Mouse (Mus musculus) monocyte, adult 2 months (primary cell): Measurements from ENCODE around the gene Atp8b4.
"Not testable (repeated sequence)": the region's sequence is repeated elsewhere in the genome, so short reads cannot be mapped to it uniquely, and the experiment has no call there.

ENCODE experiments used
- DNase-seq, 2 experiments: peaks; one replicate each; pipeline ENCODE4 v3.0.0; 2022; ENCODE audit warnings: low spot score in 2 of 2, low read depth in 1 of 2

Gene Atp8b4

GRCm38 (mm10) chr2:126500521-126500920, at the start of gene Atp8b4:
Atp8b4 (minus strand) TSS chr2:126500674.
- no peak for DNase-seq

- DNase-seq = no peak
Observed at GRCm38 (mm10) chr2:126549681-126550080, 49.2 kb upstream of the Atp8b4 start.

GRCm38 (mm10) chr2:126546392-126546791, 45.9 kb upstream of the Atp8b4 start:
- DNase-seq = no peak

GRCm38 (mm10) chr2:126545297-126545696, 44.8 kb upstream of the Atp8b4 start:
- DNase-seq = no peak

- DNase-seq = no peak
Observed at GRCm38 (mm10) chr2:126542211-126542610, 41.7 kb upstream of the Atp8b4 start.

- no peak for DNase-seq
Observed at GRCm38 (mm10) chr2:126540390-126540925, 40.0 kb upstream of the Atp8b4 start.

- no peak for DNase-seq
Observed at GRCm38 (mm10) chr2:126537654-126538053, 37.2 kb upstream of the Atp8b4 start.

GRCm38 (mm10) chr2:126530581-126530980, 30.1 kb upstream of the Atp8b4 start:
- no peak for DNase-seq

GRCm38 (mm10) chr2:126527461-126527860, 27.0 kb upstream of the Atp8b4 start:
- no peak for DNase-seq

GRCm38 (mm10) chr2:126524271-126524670, 23.8 kb upstream of the Atp8b4 start:
- DNase-seq = no peak

- DNase-seq = not testable (repeated sequence)
Observed at GRCm38 (mm10) chr2:126523101-126523745, 22.7 kb upstream of the Atp8b4 start.

GRCm38 (mm10) chr2:126522056-126522455, 21.6 kb upstream of the Atp8b4 start:
- DNase-seq = no peak

GRCm38 (mm10) chr2:126521471-126521870, 21.0 kb upstream of the Atp8b4 start:
- no peak for DNase-seq

- no peak for DNase-seq
Observed at GRCm38 (mm10) chr2:126520828-126521227, 20.4 kb upstream of the Atp8b4 start.

GRCm38 (mm10) chr2:126519872-126520581, 19.6 kb upstream of the Atp8b4 start:
- no peak for DNase-seq

- DNase-seq = no peak
Observed at GRCm38 (mm10) chr2:126515069-126515826, 14.8 kb upstream of the Atp8b4 start.

GRCm38 (mm10) chr2:126508228-126508627, 7.8 kb upstream of the Atp8b4 start:
- DNase-seq = no peak

GRCm38 (mm10) chr2:126507477-126507876, 7.0 kb upstream of the Atp8b4 start:
- DNase-seq = no peak

GRCm38 (mm10) chr2:126505156-126505555, 4.7 kb upstream of the Atp8b4 start:
- no peak for DNase-seq

- peak in 1 of 2 experiments; percentile 47 for DNase-seq
Observed at GRCm38 (mm10) chr2:126499730-126500129, 744 bp downstream of the Atp8b4 start.

GRCm38 (mm10) chr2:126498761-126499452, 1.6 kb downstream of the Atp8b4 start:
- no peak for DNase-seq
